Mouse (Mus musculus): ENCODE data around the gene Foxl2. TPM values are rescaled to one million over a fixed set of nuclear protein-coding genes. Genes with fewer than 3 reads are reported as not detected.

Gene Foxl2
- polyA plus RNA-seq, 1 experiment: not detected

DNA sequence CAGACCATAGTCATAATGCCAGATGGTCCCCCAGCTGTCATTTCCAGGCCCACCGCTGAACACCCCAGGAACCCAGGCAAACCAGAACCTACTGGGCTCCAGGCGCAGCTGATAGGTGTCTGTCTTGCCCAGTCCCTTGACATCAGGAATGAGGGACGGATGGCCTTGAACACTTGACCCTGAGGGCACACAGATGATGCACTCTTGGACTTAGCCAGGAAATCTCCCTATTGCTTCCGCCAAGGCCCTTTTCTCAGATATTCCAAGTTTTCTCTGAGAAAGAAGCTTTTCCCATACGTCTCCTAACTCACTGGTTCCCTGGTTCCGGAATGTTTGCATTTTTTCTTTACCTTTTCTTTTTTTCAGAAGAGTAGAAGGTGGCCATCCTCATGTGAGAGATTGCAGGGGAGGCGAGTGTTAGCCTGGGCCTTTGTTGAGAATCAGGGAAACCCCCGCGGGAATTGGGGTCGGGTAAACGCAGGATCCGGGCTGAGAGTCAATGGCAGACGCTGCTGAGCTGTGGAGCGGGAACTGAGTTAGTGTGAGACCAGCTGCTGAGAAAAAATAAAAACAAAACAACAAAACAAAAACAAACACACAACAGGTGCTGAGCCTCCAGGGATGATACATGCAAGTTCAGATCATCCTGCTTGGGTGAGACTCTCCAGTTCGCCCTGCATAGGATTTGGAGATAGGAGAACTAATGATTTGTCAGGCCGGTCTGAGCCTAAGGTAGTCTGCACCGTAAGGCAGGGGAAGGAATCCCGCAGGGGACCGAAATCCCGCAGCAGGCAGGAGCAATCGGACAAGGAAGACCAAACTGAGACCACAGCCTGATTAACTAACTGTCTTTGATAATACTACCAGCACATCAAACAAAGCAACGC is 6.7 kb downstream of the Foxl2 start:
- Histone ChIP-seq H3K27ac (ENCODE audit: insufficient read depth, low read depth, low read length) (no peak overlapping the region), H3K4me3 (ENCODE audit: insufficient read depth, low read length) (no peak overlapping the region), H3K4me1 (ENCODE audit: control insufficient read depth, insufficient read depth, low read length) (peaks cover 2% of the 10 kb centered on the region; the same call in 1 of the 2 replicates)
- TF ChIP-seq POLR2A (IDR thresholded peaks at IDR 0.05; ENCODE audit: borderline replicate concordance, low read depth, low read length) (no peak), CTCF (IDR thresholded peaks at IDR 0.05; ENCODE audit: low read depth, low read length) (no peak)

DNA sequence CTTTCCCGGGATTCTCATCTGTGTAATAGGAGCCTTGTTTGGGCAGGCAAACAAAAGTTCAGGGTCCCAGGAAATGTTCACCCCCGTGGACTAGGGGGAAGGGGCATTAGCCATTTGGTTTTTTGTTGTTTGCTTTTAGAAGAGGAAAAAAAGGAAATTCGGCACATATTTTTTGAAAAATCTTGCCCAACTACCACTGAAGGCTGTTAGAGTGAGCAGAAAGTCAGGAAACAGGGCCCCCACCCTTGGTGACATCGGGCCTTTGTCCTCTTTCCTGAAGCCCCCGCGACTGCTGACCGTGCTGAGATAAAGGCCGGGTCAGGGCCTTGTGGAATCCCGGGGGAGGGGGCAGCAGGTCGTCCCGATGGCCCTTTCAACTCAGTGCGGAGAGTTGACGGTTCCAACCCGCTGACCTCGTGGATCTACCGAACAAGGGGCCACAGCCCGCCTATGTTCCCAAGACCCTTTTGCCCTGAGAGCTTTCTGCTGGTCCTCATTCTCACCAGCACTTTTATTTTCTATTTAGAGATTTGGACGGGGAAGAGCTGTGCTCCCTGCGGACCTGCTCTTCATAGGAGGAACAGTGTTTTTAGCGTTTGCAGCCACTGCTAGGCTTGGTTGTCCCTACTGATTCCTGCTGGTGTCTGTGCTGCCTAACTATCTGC is 7.5 kb downstream of the Foxl2 start:
- H3K4me1 ChIP-seq (ENCODE audit: control insufficient read depth, insufficient read depth, low read length): peaks cover 2% of the 10 kb centered on the region; the same call in 1 of the 2 replicates
- no peak overlapping the region for H3K27ac ChIP-seq (ENCODE audit: insufficient read depth, low read depth, low read length)
- H3K4me3 ChIP-seq (ENCODE audit: insufficient read depth, low read length): no peak overlapping the region
- TF ChIP-seq CTCF (IDR thresholded peaks at IDR 0.05; ENCODE audit: low read depth, low read length) (no peak), POLR2A (IDR thresholded peaks at IDR 0.05; ENCODE audit: borderline replicate concordance, low read depth, low read length) (no peak)

DNA sequence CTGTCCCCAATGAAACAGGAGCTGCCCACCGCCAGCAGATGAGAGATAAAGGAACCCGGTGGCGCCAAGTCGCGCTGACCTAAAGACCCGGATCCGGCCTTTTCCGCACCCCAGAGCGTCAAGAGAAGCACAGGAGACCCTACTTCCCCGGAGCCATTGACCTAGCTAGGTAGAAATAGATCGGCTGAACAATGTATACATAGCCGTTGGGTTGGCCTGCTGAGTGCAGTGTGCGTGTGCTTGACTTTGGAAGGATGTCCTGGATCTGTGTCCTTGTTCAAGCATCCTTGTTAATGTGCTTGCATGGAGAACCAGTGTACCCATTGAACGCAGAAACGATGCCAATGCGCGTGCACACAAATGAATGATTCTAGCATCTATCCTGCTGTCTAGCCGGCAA is 8.6 kb downstream of the Foxl2 start:
- TF ChIP-seq POLR2A (IDR thresholded peaks at IDR 0.05; ENCODE audit: borderline replicate concordance, low read depth, low read length): no peak
- no peak for TF ChIP-seq CTCF (IDR thresholded peaks at IDR 0.05; ENCODE audit: low read depth, low read length)
- H3K4me3 ChIP-seq (ENCODE audit: insufficient read depth, low read length): no peak overlapping the region
- H3K27ac ChIP-seq (ENCODE audit: insufficient read depth, low read depth, low read length): no peak overlapping the region
- no peaks in the 10 kb centered on the region for H3K4me1 ChIP-seq (ENCODE audit: control insufficient read depth, insufficient read depth, low read length)

DNA sequence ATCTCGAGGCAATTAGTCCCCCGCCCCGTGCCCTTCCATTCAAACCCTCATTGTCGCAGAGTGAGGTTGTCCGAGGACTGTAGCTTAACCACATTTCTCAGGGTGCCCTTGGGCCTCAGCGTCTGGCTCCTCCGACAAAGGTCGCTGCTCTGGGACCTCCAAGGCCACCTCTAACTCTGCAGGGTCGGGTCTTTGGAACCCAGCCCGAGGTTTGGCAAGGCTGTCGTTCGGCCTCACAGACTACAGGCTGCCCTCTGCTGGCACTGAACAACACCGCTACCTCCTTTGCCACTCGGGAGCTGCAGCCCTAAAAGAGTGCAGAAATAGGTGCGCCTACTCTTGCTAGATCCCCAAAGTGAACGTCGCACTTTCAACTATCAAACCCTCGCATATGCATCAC is 10.0 kb downstream of the Foxl2 start:
- TF ChIP-seq CTCF (IDR thresholded peaks at IDR 0.05; ENCODE audit: low read depth, low read length) (no peak; the same call in 1 of the 2 replicates), POLR2A (IDR thresholded peaks at IDR 0.05; ENCODE audit: borderline replicate concordance, low read depth, low read length) (no peak)
- Histone ChIP-seq H3K4me3 (ENCODE audit: insufficient read depth, low read length) (no peak overlapping the region), H3K4me1 (ENCODE audit: control insufficient read depth, insufficient read depth, low read length) (no peaks in the 10 kb centered on the region)

DNA sequence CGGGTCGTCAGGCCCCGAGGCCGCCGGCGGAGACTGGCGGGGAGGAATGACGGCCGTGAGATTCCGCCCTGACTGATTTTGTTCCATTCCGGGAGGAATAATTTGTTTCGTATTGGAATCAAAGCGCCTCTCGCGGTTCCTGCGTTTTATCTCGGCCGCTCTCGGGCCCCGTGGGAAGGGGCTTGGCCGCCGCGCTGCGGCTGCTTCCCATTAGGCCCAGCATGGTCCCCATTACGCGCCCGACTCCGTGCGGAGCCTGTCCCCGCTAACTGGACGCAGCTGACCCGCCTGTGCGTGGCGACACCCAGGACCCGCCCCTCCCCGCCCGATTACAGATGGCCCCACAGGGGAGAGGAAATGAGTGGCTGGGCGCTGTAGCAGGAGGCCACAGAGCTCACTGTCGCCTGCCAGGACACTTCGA is 18.0 kb downstream of the Foxl2 start:
- Histone ChIP-seq H3K27ac (ENCODE audit: insufficient read depth, low read depth, low read length) (no peak overlapping the region), H3K4me1 (ENCODE audit: control insufficient read depth, insufficient read depth, low read length) (peaks cover 8% of the 10 kb centered on the region), H3K4me3 (ENCODE audit: insufficient read depth, low read length) (peak overlapping the region; percentile 54)
- no peak for TF ChIP-seq POLR2A (IDR thresholded peaks at IDR 0.05; ENCODE audit: borderline replicate concordance, low read depth, low read length)
- no peak for TF ChIP-seq CTCF (IDR thresholded peaks at IDR 0.05; ENCODE audit: low read depth, low read length)

More for the DNA sequence above, 10.0 kb downstream of the Foxl2 start:
- H3K27ac ChIP-seq (ENCODE audit: insufficient read depth, low read depth, low read length): no peak overlapping the region

DNA sequence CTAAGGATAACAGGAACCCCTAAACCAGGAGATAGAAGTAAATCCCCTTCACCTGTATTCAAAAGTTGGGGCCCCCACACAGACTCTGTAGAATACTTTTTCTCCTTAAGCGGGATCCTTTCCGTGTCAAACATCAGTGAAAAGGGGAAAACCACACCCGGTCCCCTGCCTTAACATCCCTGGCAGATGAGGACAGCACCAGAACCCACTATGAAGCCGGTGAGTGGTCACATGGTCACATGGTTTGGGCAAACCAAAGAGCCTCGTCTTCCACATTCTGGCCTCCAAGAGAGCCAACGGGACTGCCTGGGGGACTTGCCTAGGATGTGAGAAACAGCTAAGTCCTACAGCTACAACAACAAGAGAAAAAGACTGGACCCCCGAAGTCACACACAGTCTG is 18.5 kb downstream of the Foxl2 start:
- no peak for TF ChIP-seq POLR2A (IDR thresholded peaks at IDR 0.05; ENCODE audit: borderline replicate concordance, low read depth, low read length)
- no peak for TF ChIP-seq CTCF (IDR thresholded peaks at IDR 0.05; ENCODE audit: low read depth, low read length)
- peak overlapping the region; percentile 54; the same call in 1 of the 2 replicates for H3K4me3 ChIP-seq (ENCODE audit: insufficient read depth, low read length)
- peaks cover 8% of the 10 kb centered on the region for H3K4me1 ChIP-seq (ENCODE audit: control insufficient read depth, insufficient read depth, low read length)
- no peak overlapping the region for H3K27ac ChIP-seq (ENCODE audit: insufficient read depth, low read depth, low read length)

DNA sequence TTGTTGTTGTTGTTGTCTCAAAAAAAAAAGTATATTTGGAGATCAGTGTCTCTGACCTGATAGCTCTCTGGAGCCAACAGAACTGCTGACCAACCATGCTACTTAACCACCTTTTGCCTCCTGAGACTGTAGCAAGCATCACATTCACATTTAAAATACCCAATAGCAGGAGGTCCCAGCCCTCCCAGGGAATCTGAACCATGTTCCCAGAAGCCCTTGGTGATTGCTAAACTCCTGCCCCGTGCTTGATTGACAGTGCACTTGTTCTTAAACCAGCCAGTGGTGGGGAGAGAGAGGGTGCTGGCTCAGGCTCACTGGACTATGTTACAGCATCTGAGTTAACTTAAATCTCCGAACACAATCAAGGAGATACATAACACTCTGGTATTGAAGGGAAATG is 19.8 kb downstream of the Foxl2 start:
- Histone ChIP-seq H3K4me1 (ENCODE audit: control insufficient read depth, insufficient read depth, low read length) (peaks cover 11% of the 10 kb centered on the region), H3K4me3 (ENCODE audit: insufficient read depth, low read length) (no peak overlapping the region), H3K27ac (ENCODE audit: insufficient read depth, low read depth, low read length) (no peak overlapping the region)
- TF ChIP-seq CTCF (IDR thresholded peaks at IDR 0.05; ENCODE audit: low read depth, low read length): no peak
- no peak for TF ChIP-seq POLR2A (IDR thresholded peaks at IDR 0.05; ENCODE audit: borderline replicate concordance, low read depth, low read length)

DNA sequence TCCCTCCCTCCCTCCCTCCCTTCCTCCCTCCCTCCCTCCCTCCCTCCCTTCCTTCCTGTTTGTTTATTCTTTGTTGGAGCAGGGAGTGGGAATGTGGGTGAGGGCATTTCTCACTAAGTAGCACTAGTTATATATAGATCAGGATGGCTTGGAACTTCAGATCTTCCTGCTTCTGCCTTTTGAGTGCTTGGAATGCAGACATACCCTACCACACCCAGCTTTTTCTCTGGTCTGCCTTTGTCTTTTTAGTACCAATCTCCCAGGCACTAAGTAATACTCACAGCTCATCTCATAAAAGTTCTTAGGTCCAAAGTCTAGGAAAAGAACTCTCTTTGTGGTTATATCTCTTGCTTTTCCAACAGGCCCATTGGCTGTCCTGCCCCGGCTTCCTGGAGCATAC is 21.0 kb downstream of the Foxl2 start:
- Histone ChIP-seq H3K27ac (ENCODE audit: insufficient read depth, low read depth, low read length) (no peak overlapping the region), H3K4me1 (ENCODE audit: control insufficient read depth, insufficient read depth, low read length) (peaks cover 11% of the 10 kb centered on the region), H3K4me3 (ENCODE audit: insufficient read depth, low read length) (no peak overlapping the region)
- TF ChIP-seq CTCF (IDR thresholded peaks at IDR 0.05; ENCODE audit: low read depth, low read length): no peak
- TF ChIP-seq POLR2A (IDR thresholded peaks at IDR 0.05; ENCODE audit: borderline replicate concordance, low read depth, low read length): no peak

DNA sequence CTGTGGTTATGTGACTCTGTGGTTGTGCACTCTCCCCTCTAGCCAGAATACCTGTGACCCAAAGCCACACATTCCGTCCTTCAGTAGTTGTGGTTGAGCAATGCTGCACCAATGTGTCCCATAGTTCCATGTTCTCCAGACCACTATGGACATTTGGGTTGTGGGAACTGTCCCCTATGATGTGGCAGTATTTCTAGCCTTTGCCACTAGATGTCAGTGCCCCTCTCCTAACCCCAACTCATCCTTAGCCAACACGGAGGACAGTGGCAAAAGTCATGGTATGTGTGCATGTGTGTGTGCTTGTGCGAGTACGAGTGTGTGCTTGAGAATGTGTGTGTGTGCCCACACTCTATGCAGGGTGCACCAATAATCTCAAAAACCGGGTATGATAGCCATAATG is 21.4 kb downstream of the Foxl2 start:
- H3K4me3 ChIP-seq (ENCODE audit: insufficient read depth, low read length): no peak overlapping the region
- peaks cover 11% of the 10 kb centered on the region for H3K4me1 ChIP-seq (ENCODE audit: control insufficient read depth, insufficient read depth, low read length)
- no peak for TF ChIP-seq CTCF (IDR thresholded peaks at IDR 0.05; ENCODE audit: low read depth, low read length)
- TF ChIP-seq POLR2A (IDR thresholded peaks at IDR 0.05; ENCODE audit: borderline replicate concordance, low read depth, low read length): no peak
- H3K27ac ChIP-seq (ENCODE audit: insufficient read depth, low read depth, low read length): no peak overlapping the region

Measured in bone marrow macrophage, adult 2 months (primary cell).